Mouse (Mus musculus): Measurements from ENCODE around the gene Arfgap2. TPM values are rescaled to one million over a fixed set of nuclear protein-coding genes. Genes with fewer than 3 reads are reported as not detected.

Gene Arfgap2
- total RNA-seq, 2 experiments from 2014 or later, result 94.6 to 107 TPM

- no peak for DNase-seq (ENCODE audit: low spot score in 2 of 2)
Observed at GRCm38 (mm10) chr2:91258054-91258453, 6.7 kb upstream of the Arfgap2 start.

GRCm38 (mm10) chr2:91258830-91259229 lies 5.9 kb upstream of the Arfgap2 start:
- no peak for DNase-seq (ENCODE audit: low spot score in 2 of 2)

DNA sequence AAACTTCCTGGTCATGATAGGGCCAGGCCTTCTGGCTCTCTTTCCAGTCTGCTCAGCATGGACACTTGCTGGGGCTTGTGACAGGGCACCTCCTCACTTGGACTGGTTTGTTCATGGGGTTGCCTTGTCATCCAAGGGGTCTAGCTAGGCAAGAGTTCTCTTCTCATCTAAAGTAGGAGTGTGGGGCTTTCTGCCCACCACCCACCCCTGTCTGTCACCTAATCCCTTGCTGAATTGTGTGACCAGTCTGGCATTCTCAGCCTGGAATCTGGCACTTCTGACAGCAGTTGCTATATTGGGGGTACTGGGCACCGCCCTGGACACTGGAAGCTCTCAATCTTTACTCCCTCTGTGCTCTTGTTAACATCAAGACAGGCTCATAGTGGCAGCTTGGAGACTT lies 5.3 kb upstream of the Arfgap2 start:
- no peak for DNase-seq (ENCODE audit: low spot score in 2 of 2)

DNA sequence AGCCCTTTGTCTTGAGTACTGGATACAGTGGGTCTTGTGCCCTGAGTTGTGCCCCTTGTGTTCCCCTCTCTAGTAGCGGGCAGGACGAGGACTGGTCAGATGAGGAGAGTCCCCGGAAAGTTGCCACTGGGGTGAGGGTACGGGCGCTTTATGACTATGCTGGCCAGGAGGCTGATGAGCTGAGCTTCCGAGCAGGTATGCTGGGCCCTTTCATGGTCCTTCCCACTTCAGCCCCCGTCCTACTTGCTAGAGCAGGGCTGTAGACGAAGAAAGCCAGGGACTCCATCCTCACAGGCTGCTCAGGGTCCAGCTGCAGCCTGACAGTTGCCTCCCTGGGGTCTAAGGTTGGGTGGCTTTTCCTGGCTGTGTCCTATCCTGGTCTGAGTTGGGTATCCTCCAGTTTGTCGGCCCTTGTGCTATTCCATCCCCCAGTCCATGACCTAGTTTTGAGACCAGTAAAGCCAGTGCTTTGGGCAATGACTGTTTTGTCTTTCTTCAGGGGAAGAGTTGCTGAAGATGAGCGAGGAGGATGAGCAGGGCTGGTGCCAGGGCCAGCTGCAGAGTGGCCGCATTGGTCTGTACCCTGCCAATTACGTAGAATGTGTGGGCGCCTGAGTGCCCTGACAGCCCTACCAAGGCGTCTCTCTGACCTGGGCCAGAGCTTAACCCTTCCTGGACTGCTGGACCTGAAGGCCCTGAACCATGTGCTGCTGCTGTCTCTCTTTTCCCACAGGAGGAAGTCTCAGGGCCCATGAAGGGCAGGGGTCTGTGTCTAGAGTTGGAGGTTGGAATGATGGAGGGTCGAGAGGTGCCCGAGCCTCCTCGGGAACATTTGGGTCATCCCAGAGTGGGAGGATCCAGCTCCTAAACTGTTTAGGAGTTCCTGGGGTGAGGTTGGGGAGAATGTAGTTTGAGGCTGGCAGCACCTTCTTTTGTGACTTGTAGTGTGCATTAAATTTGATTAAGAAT lies 798 bp upstream of the Arfgap2 start:
- DNase-seq (ENCODE audit: low spot score in 2 of 2), result no peak

DNA sequence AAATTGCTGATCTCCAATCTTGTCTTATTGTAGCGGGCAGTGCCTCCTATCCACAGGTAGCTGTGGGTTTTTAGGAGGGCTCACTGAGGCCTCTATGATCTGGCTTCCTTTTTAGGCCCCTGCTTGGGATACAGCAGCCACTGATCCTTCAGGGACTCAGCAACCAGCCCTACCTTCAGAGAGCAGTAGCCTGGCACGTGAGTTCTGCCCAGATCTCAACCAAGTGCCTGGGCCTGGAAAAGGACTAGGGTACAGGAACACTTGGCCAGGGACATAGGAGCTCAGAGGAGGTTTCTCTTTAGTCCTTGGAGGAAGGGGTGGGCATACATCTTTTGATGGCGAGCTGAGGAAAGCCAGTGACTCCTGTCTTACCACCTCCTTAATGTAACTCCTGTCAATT lies 3.3 kb downstream of the Arfgap2 start:
- no peak for DNase-seq (ENCODE audit: low spot score in 2 of 2)

DNA sequence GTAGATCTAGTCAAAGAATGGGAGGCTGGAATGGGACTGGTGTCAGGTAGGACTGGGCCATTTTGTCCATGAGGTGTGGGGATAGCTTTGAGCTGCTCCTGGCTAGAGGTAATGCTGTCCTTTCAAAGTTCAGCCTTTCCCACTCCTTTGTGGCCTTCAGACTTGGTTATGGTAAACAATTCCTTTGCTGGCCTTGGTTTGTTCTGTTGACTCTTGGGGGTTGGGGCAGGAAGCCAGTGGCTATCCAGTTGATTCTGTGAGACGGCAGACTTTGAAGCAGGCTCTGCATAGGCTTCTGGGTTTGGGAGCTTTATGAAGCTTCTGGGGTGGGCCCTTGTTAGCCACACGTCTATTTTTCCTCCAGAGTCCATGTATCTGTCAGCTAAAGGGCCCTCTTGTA lies 3.9 kb downstream of the Arfgap2 start:
- DNase-seq (ENCODE audit: low spot score in 2 of 2), result no peak

DNA sequence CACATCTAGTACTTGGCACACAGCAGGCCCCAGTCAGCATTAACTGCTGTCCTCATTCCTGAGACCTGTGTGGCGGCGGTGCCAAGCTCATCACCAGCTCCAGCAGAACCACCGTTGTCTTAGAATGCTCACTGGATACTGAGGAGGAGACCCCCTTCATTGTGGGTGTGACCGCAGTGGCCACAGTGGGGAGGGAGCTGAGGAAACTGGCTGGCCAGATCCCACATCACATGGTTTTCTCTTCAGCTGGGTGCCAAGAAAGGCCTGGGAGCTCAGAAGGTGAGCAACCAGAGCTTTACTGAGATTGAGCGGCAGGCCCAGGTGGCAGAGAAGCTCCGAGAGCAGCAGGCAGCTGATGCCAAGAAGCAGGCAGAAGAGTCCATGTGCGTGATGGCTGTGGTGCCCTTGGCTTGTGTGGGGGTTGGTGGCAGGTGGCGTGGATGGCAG lies 4.9 kb downstream of the Arfgap2 start:
- DNase-seq (ENCODE audit: low spot score in 2 of 2), result no peak

GRCm38 (mm10) chr2:91278749-91279371 lies 14.1 kb downstream of the Arfgap2 start:
- peak in 1 of 2 experiments; percentile 47 for DNase-seq (ENCODE audit: low spot score in 2 of 2)

GRCm38 (mm10) chr2:91279372-91279755 lies 14.6 kb downstream of the Arfgap2 start:
- no peak for DNase-seq (ENCODE audit: low spot score in 2 of 2)

DNA sequence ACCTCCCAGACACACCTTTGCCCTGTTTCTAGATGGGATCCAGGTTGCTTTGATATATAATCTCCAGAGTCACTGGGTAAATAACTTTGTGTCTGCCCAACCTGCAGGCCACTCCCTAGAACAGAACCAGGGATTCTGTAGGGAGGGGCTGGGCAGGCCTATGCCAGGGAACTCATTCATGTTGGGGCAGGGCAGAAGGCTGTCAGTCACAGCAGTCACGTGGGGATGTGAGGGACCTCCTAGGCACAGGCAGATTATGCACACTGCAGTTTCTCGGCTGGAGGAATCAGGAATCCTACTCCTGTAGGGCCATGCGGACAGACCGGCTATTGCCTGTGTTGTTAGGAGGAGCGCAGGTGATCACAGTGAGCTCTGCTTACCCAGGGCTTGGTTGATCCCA lies 16.6 kb downstream of the Arfgap2 start:
- no peak for DNase-seq (ENCODE audit: low spot score in 2 of 2)

GRCm38 (mm10) chr2:91283972-91284371 lies 19.2 kb downstream of the Arfgap2 start:
- no peak for DNase-seq (ENCODE audit: low spot score in 2 of 2)

DNA sequence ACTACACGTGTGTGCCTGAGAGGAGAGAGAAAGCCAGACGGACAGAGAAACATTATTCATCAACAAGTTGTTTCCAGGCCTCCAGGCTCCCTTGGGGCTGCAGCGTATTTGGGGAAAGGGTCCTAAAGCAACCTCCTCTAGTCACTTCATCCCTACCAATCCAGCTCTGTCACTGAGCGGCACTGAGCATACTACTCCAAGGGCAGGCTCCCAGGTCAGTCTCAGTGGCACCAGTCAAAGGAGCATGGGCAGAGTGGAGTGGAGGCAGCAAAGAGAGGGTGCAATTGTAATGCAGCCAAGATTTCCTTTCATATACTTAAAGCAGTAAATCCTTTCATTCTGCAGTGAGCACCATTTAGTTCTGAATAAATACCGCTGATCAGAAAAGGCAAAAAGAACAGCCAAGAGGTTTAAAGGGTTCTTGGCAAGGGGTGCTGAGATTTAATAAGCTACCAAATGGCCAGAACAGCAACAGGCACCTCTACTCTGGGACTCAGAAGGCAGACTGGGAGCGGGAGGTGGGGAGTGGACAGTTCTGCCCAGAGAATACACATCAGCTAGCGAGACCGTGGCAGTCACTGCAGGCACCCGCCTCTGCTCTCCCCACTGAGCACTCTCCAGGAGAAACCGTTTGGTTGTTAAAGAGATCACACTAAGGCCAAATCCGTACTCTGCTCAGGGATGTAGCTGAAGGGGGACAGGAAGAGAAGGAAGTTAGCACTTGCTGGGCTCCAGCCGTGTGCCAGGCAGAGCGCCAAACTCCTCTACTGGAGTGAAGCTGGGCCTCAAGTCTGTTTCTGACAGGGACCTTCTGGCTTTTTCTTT lies 19.8 kb downstream of the Arfgap2 start:
- DNase-seq (ENCODE audit: low spot score in 2 of 2), result no peak

DNA sequence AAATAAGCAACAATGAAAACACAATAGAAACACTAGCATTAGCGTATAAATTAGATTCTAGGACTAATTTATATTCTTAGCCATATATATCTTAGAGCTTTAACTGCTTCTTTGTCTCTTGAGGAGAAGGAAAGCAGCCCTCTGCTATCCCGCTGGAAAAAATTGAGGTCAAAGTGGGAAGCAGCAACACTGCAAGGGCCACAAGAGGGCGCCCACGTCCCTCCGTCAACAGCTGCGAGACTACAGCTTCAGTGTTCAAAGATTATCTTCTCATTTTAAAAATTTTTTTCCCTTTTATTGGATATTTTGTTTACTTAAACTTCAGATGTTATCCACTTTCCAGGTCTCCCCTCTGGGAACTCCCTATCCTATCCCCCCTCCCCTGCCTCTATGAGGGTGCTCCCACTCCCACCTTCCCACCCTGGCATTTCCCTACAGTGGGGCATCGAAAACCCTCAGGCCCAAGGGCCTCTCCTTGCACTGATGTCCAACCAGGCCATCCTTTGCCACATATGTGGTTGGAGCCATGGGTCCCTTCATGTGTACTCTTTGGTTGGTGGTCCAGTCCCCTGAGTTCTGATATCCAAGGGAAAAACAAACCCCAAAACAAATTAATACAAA lies 21.2 kb downstream of the Arfgap2 start:
- peak; percentile 81 to 85 for DNase-seq (ENCODE audit: low spot score in 2 of 2)

- DNase-seq (ENCODE audit: low spot score in 2 of 2), result no peak
Observed at GRCm38 (mm10) chr2:91287563-91287962, 22.8 kb downstream of the Arfgap2 start.

DNA sequence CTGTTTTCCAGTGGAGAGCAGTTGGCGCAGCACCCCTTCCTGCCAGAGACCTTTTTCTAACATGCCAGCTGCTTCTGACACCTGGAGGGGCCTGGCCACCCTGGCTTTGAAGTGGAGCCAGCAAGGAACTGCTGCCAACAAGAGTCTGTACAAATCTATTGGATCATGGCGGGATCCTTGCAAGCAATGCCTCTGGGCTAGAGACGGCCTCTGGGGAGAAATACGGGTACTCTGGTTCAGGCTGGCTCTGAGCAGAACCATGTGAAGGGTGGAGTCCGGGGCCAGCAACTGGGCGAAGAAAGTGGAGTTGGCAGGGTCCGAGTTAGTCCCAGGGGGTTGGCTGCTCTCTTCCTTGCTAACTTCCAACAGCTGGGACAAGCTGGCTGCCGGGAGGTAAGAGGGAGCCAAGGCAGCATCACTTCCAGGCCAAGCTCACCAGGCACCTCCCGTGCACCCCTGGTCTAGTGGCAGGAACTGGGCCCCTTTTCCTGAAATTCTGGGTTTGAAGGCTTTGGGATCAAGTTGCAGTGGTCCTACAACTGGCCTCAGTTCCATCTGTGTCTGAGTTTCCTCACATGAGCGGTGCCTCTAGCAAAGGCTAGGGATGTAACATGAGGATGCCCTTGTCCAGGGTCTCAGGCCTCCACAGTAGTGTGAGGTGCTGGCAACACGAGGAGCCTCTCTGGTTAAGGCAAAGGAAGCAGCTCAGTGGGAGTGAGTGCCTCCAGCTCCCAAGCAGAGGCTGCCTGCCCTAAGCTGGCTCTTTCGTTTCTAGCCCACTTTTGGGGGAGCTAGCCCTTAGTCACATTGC lies 26.6 kb downstream of the Arfgap2 start:
- DNase-seq (ENCODE audit: low spot score in 2 of 2), result no peak

- DNase-seq (ENCODE audit: low spot score in 2 of 2), result no peak
Observed at GRCm38 (mm10) chr2:91294226-91294625, 29.5 kb downstream of the Arfgap2 start.

- DNase-seq (ENCODE audit: low spot score in 2 of 2), result no peak
Observed at GRCm38 (mm10) chr2:91295895-91296294, 31.1 kb downstream of the Arfgap2 start.

DNA sequence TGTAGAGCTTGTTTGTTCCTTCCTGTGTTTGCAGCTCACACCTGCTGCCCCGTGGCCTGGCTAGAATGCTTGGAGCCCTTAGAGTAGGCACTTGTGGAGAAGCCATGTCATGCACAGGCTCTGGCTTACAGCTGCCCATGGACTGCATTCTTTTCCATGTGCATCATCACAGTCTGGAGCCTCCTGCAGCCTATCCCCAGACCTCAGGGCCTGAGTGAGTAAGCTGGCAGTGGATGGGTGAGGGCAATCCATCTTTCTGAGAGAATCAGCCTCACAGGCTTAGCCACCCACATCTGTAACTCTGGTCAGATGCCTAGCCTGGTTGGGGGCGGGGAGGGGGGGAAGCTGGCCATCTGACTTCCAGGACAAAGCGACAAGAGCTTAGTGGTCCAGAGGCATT lies 34.4 kb downstream of the Arfgap2 start:
- DNase-seq (ENCODE audit: low spot score in 2 of 2), result peak in 1 of 2 experiments; percentile 28

- no peak for DNase-seq (ENCODE audit: low spot score in 2 of 2)
Observed at GRCm38 (mm10) chr2:91300784-91301183, 36.0 kb downstream of the Arfgap2 start.

DNA sequence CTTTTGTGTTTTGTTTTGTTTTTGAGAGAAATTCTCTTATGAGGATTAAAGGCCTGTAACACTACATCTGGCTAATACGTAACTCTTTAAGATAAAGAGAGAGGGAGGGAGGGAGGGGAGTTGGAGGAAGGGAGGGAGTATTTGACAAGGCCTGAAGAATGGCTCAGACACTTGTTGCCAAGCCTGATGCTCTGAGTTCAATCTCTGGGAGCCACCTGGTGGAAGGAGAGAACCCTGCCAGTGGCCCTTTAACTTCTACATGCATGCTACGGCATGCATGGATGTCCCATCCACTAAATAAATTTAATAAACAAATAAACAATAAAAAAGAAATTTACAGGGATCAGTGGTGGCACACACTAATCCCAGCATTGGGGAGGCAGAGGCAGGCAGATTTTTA lies 37.1 kb downstream of the Arfgap2 start:
- no peak for DNase-seq (ENCODE audit: low spot score in 2 of 2)
